Mouse (Mus musculus): ENCODE measurements around the gene Mrgprh.

GRCm38 (mm10) chr17:12847736-12848135 lies 28.1 kb upstream of the Mrgprh start:
- TF ChIP-seq CTCF (IDR thresholded peaks at IDR 0.05; ENCODE audit: control insufficient read depth, insufficient read depth, low read length) (no peak), POLR2A (IDR thresholded peaks at IDR 0.05; ENCODE audit: borderline replicate concordance, control insufficient read depth, low read depth, low read length) (no peak)
